Comparison of ENCODE assay signal across 16 mouse cellular contexts in the genomic region with DNA sequence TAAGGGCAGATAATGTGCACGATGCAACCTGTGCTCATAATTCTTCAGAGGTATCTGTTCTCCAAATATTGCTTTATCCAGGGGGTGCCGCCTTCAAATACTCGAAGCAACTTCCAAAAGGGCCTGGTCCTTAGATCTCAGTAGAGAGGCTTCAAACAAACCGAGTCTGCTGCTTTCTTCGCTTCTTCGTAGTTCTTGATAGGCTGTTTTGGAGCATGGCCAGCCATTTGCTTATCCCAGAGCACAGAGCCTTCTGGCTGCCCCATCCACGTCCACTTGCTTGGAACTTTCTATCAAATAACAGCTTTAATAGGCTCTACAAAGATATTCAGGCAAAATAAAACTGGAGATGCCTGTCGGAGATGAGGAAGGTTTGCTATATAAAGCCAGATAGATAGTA. TPM values are rescaled to one million over a fixed set of nuclear protein-coding genes. Genes with fewer than 3 reads are reported as not detected.
"Had no signal": no experiment of that assay in that cellular context is flagged by ENCODE, and none has a peak within 500 bp of the region (broad histone marks: within the 10 kb centered on the region; RNA-seq: fewer than 3 reads in every experiment).

No protein-coding gene starts in this region.

- H3K4me1 ChIP-seq: liver, embryonic 13.5 days; megakaryocyte, embryonic 14.5 days; midbrain, embryonic 15.5 days; neural tube, embryonic 12.5 days had no signal

- H3K27ac ChIP-seq: limb, embryonic 15.5 days; liver, embryonic 13.5 days; macrophage; midbrain, embryonic 15.5 days; neural tube, embryonic 12.5 days had no signal

- H3K9me3 ChIP-seq: limb, embryonic 15.5 days; liver, embryonic 13.5 days; megakaryocyte, embryonic 14.5 days; midbrain, embryonic 15.5 days; neural tube, embryonic 12.5 days had no signal

- H3K9ac ChIP-seq: limb, embryonic 15.5 days; liver, embryonic 13.5 days; liver, postnatal 0 days; midbrain, embryonic 15.5 days; neural tube, embryonic 12.5 days had no signal

- DNase-seq: kidney, adult 18-20 months; kidney, postnatal 25 days; layer of hippocampus, adult 9-11 months; layer of hippocampus, postnatal 36 days; liver, embryonic 13.5 days; liver, postnatal 0 days; spleen, adult 18-20 months; thymus, postnatal 4 days had no signal

- ATAC-seq: liver, postnatal 0 days; midbrain, embryonic 15.5 days had no signal

- H3K4me3 ChIP-seq: limb, embryonic 15.5 days; liver, embryonic 13.5 days; megakaryocyte, embryonic 14.5 days; midbrain, embryonic 15.5 days; neural tube, embryonic 12.5 days had no signal

- H3K36me3 ChIP-seq: limb, embryonic 15.5 days; liver, embryonic 13.5 days; midbrain, embryonic 15.5 days; neural tube, embryonic 12.5 days had no signal

- H3K27me3 ChIP-seq: limb, embryonic 15.5 days; megakaryocyte, embryonic 14.5 days; midbrain, embryonic 15.5 days; neural tube, embryonic 12.5 days had no signal

- H3K4me2 ChIP-seq: limb, embryonic 15.5 days; liver, embryonic 13.5 days; midbrain, embryonic 11.5 days; midbrain, embryonic 15.5 days; neural tube, embryonic 12.5 days had no signal

RNA-seq across cellular contexts. Expression of gene Ackr3, which starts 58.6 kb away (rescaled TPM):
- total RNA-seq: monocyte, adult 5-6 weeks; neutrophil, adult 5-6 weeks had no signal
- polyA plus RNA-seq: macrophage had no signal
